Mouse (Mus musculus): ENCODE data around the gene Sntb2.

GRCm38 (mm10) chr8:107052046-107052445 lies 116.5 kb downstream of the Sntb2 start:
- no peak for TF ChIP-seq CTCF (IDR thresholded peaks at IDR 0.05; ENCODE audit: extremely low read depth, insufficient read depth, low read length)
- TF ChIP-seq POLR2A (IDR thresholded peaks at IDR 0.05; ENCODE audit: extremely low read depth, insufficient read depth, low read length), result no peak

Data from cortical plate, adult 2 months (tissue).